8 mouse cellular contexts compared by ENCODE assay signal in the genomic region with DNA sequence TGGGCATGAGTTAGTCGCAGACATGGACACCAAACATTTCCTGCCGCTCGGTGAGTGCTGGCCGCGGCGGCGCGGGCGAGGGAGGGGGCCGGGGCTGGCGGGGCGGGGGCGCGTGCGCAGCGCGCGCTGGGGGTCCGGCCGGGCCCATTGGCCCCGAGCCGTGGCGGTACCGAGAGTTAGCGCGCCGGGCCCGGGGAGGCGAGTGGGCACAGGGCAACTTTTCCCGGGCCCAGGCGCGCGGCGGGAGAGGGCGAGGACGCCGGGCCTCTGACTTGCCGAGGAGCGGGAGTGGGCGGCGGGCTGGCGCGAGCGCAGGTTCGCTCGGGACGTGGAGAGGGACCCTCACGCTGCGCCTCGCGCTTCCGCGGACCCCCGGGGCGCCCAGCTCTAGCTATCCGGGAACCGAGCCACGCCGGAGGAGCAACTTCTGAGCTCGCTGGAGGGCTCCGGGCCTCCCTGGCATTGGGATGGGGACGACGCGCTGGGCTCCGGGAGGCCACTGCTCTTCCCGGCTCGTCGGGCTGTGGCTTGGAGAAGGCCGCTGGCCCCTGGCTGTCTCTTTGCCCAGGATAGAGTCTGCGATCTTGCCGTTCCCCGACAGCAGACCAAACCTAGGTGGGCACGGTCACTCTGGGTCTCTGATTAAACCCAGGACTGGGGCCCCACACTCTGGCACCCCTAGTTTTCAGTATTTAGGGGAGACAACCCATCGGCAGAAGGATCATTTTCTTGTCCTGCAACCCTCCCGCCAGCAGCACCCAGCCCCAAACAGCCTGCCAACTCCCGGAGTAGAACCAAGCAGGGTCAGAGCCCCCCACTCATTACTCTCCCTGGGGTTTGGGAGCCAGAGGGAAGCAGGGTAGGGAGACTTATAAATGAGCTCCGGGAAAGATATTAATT. TPM values are rescaled to one million over a fixed set of nuclear protein-coding genes. Genes with fewer than 3 reads are reported as not detected.
DNase-seq lines count a peak whose midpoint lies in the region; ATAC-seq and TF ChIP-seq lines count a peak whose summit lies in the region.

No protein-coding gene starts in this region.

- TF ChIP-seq CTCF in embryonic fibroblast, embryonic 13.5 days (IDR thresholded peaks at IDR 0.05; ENCODE audit: borderline replicate concordance, insufficient read depth, low read length), result no peak

- peaks cover 9% of the 10 kb centered on the region for H3K4me1 ChIP-seq in embryonic fibroblast, embryonic 13.5 days (ENCODE audit: control insufficient read depth, insufficient read depth, low read length)
- H3K4me1 ChIP-seq in hindbrain, embryonic 10.5 days (replicated peaks), result peaks cover 83% of the 10 kb centered on the region
- peaks cover 69% of the 10 kb centered on the region for H3K4me1 ChIP-seq in limb, embryonic 15.5 days

- peak overlapping the region; percentile 88 for H3ac ChIP-seq in myocyte (ENCODE audit: control insufficient read depth, insufficient read length)

- TF ChIP-seq POLR2A in embryonic fibroblast, embryonic 13.5 days (IDR thresholded peaks at IDR 0.05; ENCODE audit: low read depth, low read length), result 0 out of 2 replicates have a peak, but pooled peaks have one; percentile 13
- peak; percentile 42 for TF ChIP-seq POLR2A in myocyte (IDR thresholded peaks at IDR 0.05; ENCODE audit: insufficient read length, low read depth)

- ATAC-seq in limb, embryonic 15.5 days (ENCODE audit: insufficient number of reproducible peaks, low FRiP score, low TSS enrichment, low read depth), result no peak
- no peak for ATAC-seq in megakaryocyte-erythroid progenitor cell, adult 5-6 weeks (replicated peaks; ENCODE audit: low FRiP score, low TSS enrichment, poor library complexity, severe bottlenecking)

- H3K9me3 ChIP-seq in hindbrain, embryonic 10.5 days, result no peaks in the 10 kb centered on the region
- no peaks in the 10 kb centered on the region for H3K9me3 ChIP-seq in limb, embryonic 15.5 days

- intact Hi-C loops in left cerebral cortex, postnatal 4 days (cut with DNase I), result loop anchor here (5.0 kb wide), 1 partner anchor 105 kb away; no protein-coding TSS in a partner anchor

- DNase-seq in left cerebral cortex, postnatal 4 days, result peak; percentile 46
- DNase-seq in left cerebral cortex, adult 8-10 months (ENCODE audit: low spot score in 2 of 2), result no peak
- peak; percentile 70 for DNase-seq in adrenal gland, postnatal 14 days
- peak; percentile 67 for DNase-seq in hindbrain, embryonic 10.5 days (ENCODE audit: low spot score)

- peaks cover 27% of the 10 kb centered on the region for H3K27me3 ChIP-seq in hindbrain, embryonic 10.5 days (ENCODE audit: insufficient read depth, poor library complexity, severe bottlenecking)
- no peaks in the 10 kb centered on the region for H3K27me3 ChIP-seq in limb, embryonic 15.5 days
- H3K27me3 ChIP-seq in myocyte (ENCODE audit: control insufficient read depth, insufficient read depth, insufficient read length), result no peaks in the 10 kb centered on the region

- peaks cover 37% of the 10 kb centered on the region for H3K79me2 ChIP-seq in myocyte (ENCODE audit: control insufficient read depth, insufficient read depth)

- H3K36me3 ChIP-seq in hindbrain, embryonic 10.5 days, result no peaks in the 10 kb centered on the region
- no peaks in the 10 kb centered on the region for H3K36me3 ChIP-seq in limb, embryonic 15.5 days
- no peaks in the 10 kb centered on the region for H3K36me3 ChIP-seq in myocyte (ENCODE audit: control insufficient read depth, insufficient read depth)

- H3K4me3 ChIP-seq in embryonic fibroblast, embryonic 13.5 days (ENCODE audit: insufficient read depth, low read length), result peak overlapping the region; percentile 78
- peak overlapping the region; percentile 93 for H3K4me3 ChIP-seq in hindbrain, embryonic 10.5 days
- peak overlapping the region; percentile 88 for H3K4me3 ChIP-seq in limb, embryonic 15.5 days
- peak overlapping the region; percentile 49 for H3K4me3 ChIP-seq in myocyte

- WGBS in hindbrain, embryonic 10.5 days, result under 1% methylated on average over 77 of the region's 77 CpGs
- WGBS in limb, embryonic 15.5 days, result under 1% methylated on average over 75 of the region's 77 CpGs

- peak overlapping the region; percentile 78 for H3K4me2 ChIP-seq in limb, embryonic 15.5 days
- peak overlapping the region; percentile 99 for H3K4me2 ChIP-seq in myocyte (ENCODE audit: low read depth)

- peak overlapping the region; percentile 97 for H3K9ac ChIP-seq in limb, embryonic 15.5 days

- H3K27ac ChIP-seq in embryonic fibroblast, embryonic 13.5 days (ENCODE audit: insufficient read depth, low read length), result peak overlapping the region; percentile 78
- peak overlapping the region; percentile 97 for H3K27ac ChIP-seq in hindbrain, embryonic 10.5 days
- H3K27ac ChIP-seq in limb, embryonic 15.5 days, result peak overlapping the region; percentile 98

TF ChIP-seq in myocyte, 11 proteins besides CTCF, POLR2A, EP300 and RAD21:
- TF ChIP-seq TCF3 (IDR thresholded peaks at IDR 0.05; ENCODE audit: insufficient read length, low read depth) (no peak), TCF12 (IDR thresholded peaks at IDR 0.05; ENCODE audit: insufficient read depth, poor library complexity, severe bottlenecking) (no peak), E2F4 (IDR thresholded peaks at IDR 0.05; ENCODE audit: insufficient read depth) (no peak), MYOD1 (IDR thresholded peaks at IDR 0.05; ENCODE audit: control insufficient read depth in 1 of 3, insufficient read length in 2 of 3, low read depth in 2 of 3) (no peak), MAX (IDR thresholded peaks at IDR 0.05; ENCODE audit: low read depth) (no peak), REST (IDR thresholded peaks at IDR 0.05; ENCODE audit: insufficient read depth, insufficient read length) (no peak)
TF ChIP-seq in myocyte: peak in this region for 0.

RNA-seq across cellular contexts. Expression of a gene that starts 1.4 kb away (rescaled TPM):
- 10 to 100 TPM in 1 of 2 experiments, 1 to 10 TPM in 1; 8.8 to 12.8 TPM for total RNA-seq in left cerebral cortex, postnatal 4 days (2021)
- 10 to 100 TPM; 23.5 to 28.6 (median 26.1) TPM for total RNA-seq in left cerebral cortex, adult 8-10 months (2022)
- total RNA-seq in adrenal gland, postnatal 14 days (2021), result 46.5 and 62.1 TPM in 2 replicates
- 28.4 and 35.7 TPM in 2 replicates for polyA plus RNA-seq in embryonic fibroblast, embryonic 13.5 days (2011; ENCODE audit: insufficient read length, low read depth, missing spikeins)
- polyA plus RNA-seq in hindbrain, embryonic 10.5 days (2016; fragmentation: Nextera tagmentation; extraction: Ambion mirVana), result 10.0 and 10.3 TPM in 2 replicates
- 19.4 and 19.7 TPM in 2 replicates for polyA plus RNA-seq in limb, embryonic 15.5 days (2015; fragmentation: Nextera tagmentation; extraction: Ambion mirVana)
- 22.0 TPM for polyA plus RNA-seq in myocyte (2012; fragmentation: generic; extraction: Trizol)
- total RNA-seq in megakaryocyte-erythroid progenitor cell, adult 5-6 weeks (2014; fragmentation: Nextera tagmentation), result 4.6 and 7.0 TPM in 2 replicates
- 2.8 and 8.0 TPM in 2 replicates for total RNA-seq in megakaryocyte-erythroid progenitor cell, adult 5-6 weeks (2017)

Comparison
In these comparisons a context has a peak if more than half of its experiments do, and no peak if none do; other contexts are left out.
1. DNase-seq: peak in left cerebral cortex, postnatal 4 days (single experiment), adrenal gland, postnatal 14 days (single experiment) and hindbrain, embryonic 10.5 days (single experiment); none in left cerebral cortex, adult 8-10 months (0 of 2).
2. Peak in every context shown above with its lines, with median percentiles within 50 percentile points of each other: H3K27ac ChIP-seq and H3K4me3 ChIP-seq.